Mouse (Mus musculus): ENCODE measurements around the gene Cyp2d12. TPM values are rescaled to one million over a fixed set of nuclear protein-coding genes. Genes with fewer than 3 reads are reported as not detected.
"Not testable (repeated sequence)": the region's sequence is repeated elsewhere in the genome, so short reads cannot be mapped to it uniquely, and the experiment has no call there.

Cyp2d12 gene
- total RNA-seq (2022), result not detected

DNA sequence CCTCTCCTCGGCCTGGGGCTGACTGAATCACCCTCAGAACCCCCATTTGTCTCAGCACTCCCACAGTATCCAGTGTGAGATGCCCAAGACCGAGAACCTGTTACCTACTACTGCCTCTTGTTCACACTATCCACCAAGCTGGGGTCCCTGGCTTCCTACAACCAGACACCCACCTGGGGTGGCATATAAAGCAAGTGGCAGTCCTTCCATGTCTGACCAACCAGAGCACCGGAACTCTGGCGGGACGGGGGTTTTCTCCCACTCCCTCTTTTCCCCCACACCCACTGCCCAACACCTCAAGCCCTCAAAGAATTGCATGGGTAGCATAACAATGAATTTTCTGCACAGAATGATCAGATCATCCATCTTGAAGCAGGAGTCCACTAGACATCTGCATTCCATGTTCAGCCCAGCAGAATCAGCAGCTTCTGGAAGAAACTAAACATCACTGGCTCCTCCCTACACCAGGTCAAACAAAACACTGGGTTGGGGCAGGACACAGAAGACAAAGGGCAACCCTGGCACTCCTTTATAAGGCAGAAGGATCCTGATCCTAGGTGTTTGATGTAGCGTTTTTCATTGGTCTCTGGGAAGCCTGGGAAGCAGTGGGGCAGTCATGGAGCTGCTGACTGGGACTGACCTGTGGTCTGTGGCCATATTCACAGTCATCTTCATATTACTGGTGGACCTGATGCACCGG, at the start of gene Cyp2d12:
Gene Cyp2d12 (plus strand): TSS at position 542 of the 700 bp plus-strand sequence.
- no peak for DNase-seq (ENCODE audit: low spot score in 2 of 2)

GRCm38 (mm10) chr15:82506971-82507370, 47.9 kb upstream of the Cyp2d12 start:
- DNase-seq (ENCODE audit: low spot score in 2 of 2), result no peak

- DNase-seq (ENCODE audit: low spot score in 2 of 2), result not testable (repeated sequence)
Measured at GRCm38 (mm10) chr15:82507740-82508139, 47.1 kb upstream of the Cyp2d12 start.

DNA sequence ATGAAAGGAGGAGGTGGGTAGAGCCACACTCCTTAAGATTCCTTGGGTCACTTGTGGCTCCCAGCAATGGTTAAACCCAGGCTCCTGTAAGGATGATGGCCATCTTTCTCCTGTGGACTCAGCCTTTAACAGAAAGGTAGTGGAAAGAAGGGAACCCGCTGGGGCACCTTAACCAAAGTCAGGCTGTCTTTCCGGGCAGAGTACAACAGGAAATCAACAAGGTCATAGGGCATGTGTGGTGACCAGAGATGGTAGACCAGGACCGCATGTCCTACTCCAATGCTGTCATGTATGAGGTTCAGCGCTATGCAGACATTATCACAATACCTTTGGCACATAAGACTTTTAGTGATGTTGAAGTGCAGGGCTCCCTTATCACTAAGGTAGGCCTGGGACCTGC, 45.4 kb upstream of the Cyp2d12 start:
- not testable (repeated sequence) for DNase-seq (ENCODE audit: low spot score in 2 of 2)

DNA sequence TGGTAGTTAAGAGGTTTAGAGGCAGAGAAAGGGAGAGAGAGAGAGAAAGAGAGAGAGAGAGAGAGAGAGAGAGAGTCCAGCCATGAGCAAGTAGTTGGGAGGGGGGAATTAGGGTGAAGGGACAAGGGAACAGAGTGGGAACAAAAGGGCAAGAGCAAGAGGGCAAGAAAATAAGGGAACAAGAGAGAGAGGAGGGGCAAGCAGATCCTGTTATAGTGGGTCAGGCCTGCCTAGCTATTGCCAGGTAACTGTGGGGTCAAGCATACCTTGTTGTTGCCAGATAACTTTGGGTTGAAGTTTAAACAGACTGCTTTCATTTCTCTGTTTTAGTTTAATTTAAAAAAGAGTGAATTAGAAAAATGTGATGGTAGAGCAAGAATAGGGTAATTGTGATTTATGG, 44.4 kb upstream of the Cyp2d12 start:
- not testable (repeated sequence) for DNase-seq (ENCODE audit: low spot score in 2 of 2)

DNA sequence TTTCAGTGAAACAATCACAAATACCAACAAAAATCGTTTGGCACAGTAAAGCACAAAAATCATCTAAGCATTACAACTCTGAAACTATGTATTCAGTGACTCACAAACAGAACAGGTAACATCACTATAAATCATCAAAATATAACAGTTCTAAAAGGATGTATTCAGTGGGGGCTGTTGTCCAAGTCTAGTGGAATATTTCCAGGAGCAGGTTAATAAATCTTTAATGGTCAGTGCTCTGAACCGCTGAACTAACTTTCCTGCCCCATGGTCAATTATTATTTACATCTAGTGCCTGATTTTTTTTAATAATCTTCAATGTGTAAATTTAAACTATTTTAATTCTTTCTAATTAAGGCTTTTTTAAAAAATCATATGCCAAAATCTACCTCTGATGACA, 42.8 kb upstream of the Cyp2d12 start:
- DNase-seq (ENCODE audit: low spot score in 2 of 2), result not testable (repeated sequence)

DNA sequence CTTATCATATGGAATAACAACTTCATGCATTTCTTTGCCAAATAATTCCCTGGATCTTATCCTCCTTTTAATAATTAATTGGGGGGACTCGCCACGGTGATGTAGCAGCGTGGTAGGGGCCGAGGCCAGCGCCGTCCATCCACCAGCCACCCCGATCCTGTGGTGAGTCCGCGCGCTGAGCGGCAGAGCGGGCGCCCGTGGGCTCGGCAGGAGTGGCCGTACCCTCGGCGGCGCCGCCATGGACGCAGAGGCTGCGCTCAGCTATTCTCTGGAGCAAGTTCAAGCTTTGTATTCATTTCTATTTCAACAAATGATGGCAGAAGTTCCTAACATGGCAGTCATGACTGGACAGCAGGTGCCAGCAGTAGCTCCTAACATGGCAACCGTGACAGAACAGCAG, 38.7 kb upstream of the Cyp2d12 start:
- not testable (repeated sequence) for DNase-seq (ENCODE audit: low spot score in 2 of 2)

DNA sequence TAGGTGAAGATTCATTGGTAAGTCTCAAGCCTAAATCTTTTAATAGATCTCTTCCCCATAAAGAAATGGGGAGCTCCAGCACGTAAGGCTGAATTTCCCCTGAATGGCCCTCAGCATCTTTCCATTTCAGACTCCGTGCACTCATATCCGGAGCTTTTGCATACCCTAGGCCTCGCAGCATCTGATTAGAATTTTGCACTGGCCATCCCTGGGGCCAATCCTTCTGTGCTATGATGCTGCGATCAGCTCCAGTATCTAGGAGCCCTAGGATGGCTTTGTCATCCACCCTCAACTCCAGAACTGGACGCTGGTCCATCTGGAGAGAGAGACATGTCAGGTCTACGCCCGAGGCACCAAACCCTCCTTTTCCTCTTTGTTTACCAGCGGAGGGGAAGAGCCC, 27.5 kb upstream of the Cyp2d12 start:
- not testable (repeated sequence) for DNase-seq (ENCODE audit: low spot score in 2 of 2)

DNA sequence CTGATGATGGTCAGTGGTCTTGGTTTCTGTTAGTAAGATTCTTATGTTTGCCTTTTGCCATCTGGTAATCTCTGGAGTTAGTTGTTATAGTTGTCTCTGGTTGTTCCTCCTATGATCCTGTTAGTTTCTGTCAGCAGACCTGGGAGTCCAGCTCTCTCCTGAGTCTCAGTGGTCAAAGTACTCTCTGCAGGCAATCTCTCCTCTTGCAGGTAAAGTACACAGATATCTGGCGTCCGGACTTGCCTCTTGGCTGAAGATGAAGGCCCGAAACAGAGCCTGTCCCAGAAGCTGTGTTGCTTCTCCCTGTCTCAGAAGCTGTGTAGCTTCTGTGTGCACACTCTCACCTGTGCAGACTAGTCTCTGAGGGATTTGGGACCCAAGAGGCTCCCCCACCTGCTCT, 22.2 kb upstream of the Cyp2d12 start:
- not testable (repeated sequence) for DNase-seq (ENCODE audit: low spot score in 2 of 2)

DNA sequence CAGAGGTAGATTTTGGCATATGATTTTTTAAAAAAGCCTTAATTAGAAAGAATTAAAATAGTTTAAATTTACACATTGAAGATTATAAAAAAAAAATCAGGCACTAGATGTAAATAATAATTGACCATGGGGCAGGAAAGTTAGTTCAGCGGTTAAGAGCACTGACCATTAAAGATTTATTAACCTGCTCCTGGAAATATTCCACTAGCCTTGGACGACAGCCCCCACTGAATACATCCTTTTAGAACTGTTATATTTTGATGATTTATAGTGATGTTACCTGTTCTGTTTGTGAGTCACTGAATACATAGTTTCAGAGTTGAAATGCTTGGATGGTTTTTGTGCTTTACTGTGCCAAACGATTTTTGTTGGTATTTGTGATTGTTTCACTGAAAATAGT, 11.9 kb upstream of the Cyp2d12 start:
- not testable (repeated sequence) for DNase-seq (ENCODE audit: low spot score in 2 of 2)

DNA sequence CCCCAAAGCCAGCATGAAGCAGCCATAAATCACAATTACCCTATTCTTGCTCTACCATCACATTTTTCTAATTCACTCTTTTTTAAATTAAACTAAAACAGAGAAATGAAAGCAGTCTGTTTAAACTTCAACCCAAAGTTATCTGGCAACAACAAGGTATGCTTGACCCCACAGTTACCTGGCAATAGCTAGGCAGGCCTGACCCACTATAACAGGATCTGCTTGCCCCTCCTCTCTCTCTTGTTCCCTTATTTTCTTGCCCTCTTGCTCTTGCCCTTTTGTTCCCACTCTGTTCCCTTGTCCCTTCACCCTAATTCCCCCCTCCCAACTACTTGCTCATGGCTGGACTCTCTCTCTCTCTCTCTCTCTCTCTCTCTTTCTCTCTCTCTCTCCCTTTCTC, 10.3 kb upstream of the Cyp2d12 start:
- DNase-seq (ENCODE audit: low spot score in 2 of 2), result not testable (repeated sequence)

- not testable (repeated sequence) for DNase-seq (ENCODE audit: low spot score in 2 of 2)
Measured at GRCm38 (mm10) chr15:82547753-82548152, 7.1 kb upstream of the Cyp2d12 start.

- DNase-seq (ENCODE audit: low spot score in 2 of 2), result not testable (repeated sequence)
Measured at GRCm38 (mm10) chr15:82553211-82553610, 1.7 kb upstream of the Cyp2d12 start.

- DNase-seq (ENCODE audit: low spot score in 2 of 2), result no peak
Measured at GRCm38 (mm10) chr15:82572856-82573255, 18.0 kb downstream of the Cyp2d12 start.

DNA sequence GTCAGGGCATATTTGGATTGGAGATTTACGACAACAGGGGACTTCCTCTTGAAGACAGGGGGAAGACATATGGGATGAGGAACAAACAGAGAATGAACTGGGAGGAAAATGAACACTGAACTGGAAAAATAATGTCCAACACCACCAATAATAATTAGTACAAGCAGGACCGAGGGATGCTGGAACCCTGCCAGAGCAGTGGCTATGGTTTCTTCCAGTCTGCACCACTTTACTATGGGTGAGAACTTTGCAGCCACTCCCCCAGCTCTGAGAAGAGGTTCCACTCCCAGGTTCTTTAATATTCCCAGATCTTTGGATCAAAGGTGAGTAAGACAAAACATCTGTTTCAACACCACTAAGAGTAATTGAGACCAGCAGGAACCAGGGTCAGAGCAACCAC, 24.2 kb downstream of the Cyp2d12 start:
- no peak for DNase-seq (ENCODE audit: low spot score in 2 of 2)

DNA sequence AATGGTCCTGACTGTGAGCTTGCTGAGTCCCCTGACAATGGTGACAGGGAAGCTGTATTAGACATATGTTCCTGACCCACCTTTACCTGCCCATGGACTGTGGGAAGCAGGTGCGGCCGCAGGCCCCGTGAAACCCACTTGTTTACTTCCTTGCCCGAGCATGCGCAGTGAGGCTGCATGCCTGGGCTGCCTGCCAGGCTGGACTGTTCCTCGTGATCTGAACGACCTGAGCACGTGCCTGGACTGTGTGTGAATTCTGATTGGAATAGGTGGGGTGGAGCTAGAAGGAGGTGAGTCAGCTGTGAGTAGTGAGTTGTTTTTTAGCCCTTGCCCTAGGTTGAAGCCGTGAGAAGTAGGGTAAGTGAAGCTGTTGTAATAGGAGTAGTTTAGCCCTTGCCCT, 27.7 kb downstream of the Cyp2d12 start:
- no peak for DNase-seq (ENCODE audit: low spot score in 2 of 2)

Small RNAs within 50 kb of the gene (microRNA-seq; reads per million reads assigned to microRNA genes)
- 0 reads per million in 2 experiments for gene Gm27924
- gene Gm28023, result 0 reads per million in 2 experiments

Other genes starting within 250 kb of the Cyp2d12 start
- 10 to 100 TPM; 33.0 to 56.7 (median 43.1) TPM for gene Naga, start 216.1 kb upstream of the Cyp2d12 start, total RNA-seq (2022)
- 1 to 10 TPM in 1 of 4 experiments, under 1 TPM in 3; 0.22 to 1.2 (median 0.32) TPM for gene Pheta2, start 216.1 kb upstream of the Cyp2d12 start, total RNA-seq (2022)
- gene Smdt1, start 216.1 kb upstream of the Cyp2d12 start, total RNA-seq (2022), result 100 to 1,000 TPM; 123 to 145 (median 138) TPM
- gene Ndufa6, start 200.8 kb upstream of the Cyp2d12 start, total RNA-seq (2022), result 100 to 1,000 TPM; 177 to 207 (median 191) TPM
- 10 to 100 TPM; 46.4 to 55.0 (median 53.4) TPM for gene Cyp2d22, start 174.8 kb upstream of the Cyp2d12 start, total RNA-seq (2022)
- gene Cyp2d11, start 161.1 kb upstream of the Cyp2d12 start, total RNA-seq (2022), result under 1 TPM in 1 of 4 experiments, not detected in 3; 0.45 TPM
- gene Cyp2d10, start 147.9 kb upstream of the Cyp2d12 start, total RNA-seq (2022), result 1 to 10 TPM in 2 of 4 experiments, under 1 TPM in 1, not detected in 1; 0.41 to 1.2 (median 1.0) TPM
- under 1 TPM in 1 of 4 experiments, not detected in 3; 0.29 TPM for gene Cyp2d9, start 121.6 kb upstream of the Cyp2d12 start, total RNA-seq (2022)
- not detected for gene Cyp2d34, start 65.9 kb downstream of the Cyp2d12 start, total RNA-seq (2022)
- gene Cyp2d40, start 209.1 kb downstream of the Cyp2d12 start, total RNA-seq (2022), result not detected
- gene Cyp2d26, start 239.2 kb downstream of the Cyp2d12 start, total RNA-seq (2022), result not detected

Measured in layer of hippocampus, adult 8-10 months (tissue).